Mouse (Mus musculus) adrenal gland, adult (tissue): Measurements from ENCODE around the gene Dmrtc2.
A peak's percentile ranks its signal among the peaks of the same experiment; 100 is the strongest.
"Not testable (repeated sequence)": the region's sequence is repeated elsewhere in the genome, so short reads cannot be mapped to it uniquely, and the experiment has no call there.

Source experiments
- DNase-seq, 2 experiments: peaks; one replicate each; pipeline ENCODE4 v3.0.0; 2022 to 2023; ENCODE audit warnings: low spot score in 1 of 2; ENCODE audit not compliant: inconsistent age in 2 of 2

Gene Dmrtc2

DNA sequence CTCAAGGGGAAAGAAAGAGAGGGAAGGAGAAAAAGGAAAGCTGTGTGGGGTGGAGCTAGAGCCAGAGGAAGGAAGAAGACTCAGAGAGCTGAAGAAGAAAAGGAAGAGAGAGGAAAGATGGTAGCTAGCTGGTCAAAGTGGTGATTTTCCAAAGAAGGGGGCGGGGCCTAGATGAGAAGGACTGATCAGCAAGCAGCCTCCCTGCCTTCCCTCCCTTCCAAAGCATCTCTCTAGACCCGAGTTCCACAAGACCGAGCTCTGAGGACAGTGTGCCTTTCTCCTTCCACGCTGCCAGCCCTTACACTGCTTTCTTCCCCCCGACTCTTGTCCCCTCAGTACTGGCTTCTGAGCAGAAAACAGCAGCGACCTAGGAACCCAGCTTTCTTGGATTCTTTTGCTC, 5.7 kb upstream of the Dmrtc2 start:
- DNase-seq, result no peak

- no peak for DNase-seq
Observed at GRCm38 (mm10) chr7:24869080-24869479, 777 bp upstream of the Dmrtc2 start.

DNA sequence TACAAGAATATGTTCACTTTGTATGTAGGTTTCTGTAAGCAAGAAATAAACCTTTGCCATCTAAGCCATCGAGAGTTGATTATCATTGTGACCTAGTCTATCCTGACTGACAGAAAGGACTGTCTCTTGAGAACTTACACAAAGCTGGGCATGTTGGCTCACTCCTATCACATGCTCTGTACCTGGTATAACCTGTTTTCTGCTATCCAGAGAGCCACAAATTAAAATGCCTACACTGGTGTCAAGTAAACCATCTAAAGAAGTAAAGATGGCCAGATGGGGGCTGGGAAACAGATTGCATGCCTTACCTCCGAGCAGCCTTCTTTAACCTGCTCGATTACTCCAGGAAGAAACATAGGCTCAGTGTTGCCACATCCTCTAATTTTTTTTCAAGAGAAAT, 7.7 kb downstream of the Dmrtc2 start:
- DNase-seq, result no peak

DNA sequence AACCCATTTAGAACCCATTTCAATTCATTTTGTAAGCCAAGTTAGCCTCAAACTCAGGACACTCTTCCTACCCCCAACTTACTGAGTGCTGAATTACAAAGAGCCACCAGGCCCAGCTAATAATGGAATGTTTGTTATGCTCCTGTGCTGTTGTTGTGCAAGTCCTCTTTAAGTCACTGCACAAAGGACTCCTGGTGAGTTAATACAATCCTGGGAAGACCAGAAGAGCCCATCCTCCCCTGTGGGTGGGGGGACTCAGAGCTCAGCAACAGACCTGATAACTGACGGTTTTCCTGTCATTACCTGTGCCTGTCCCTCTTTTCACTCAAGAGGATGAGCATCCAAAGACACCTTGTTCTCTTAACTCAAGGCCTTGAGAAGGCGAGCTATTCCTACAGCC, 9.8 kb downstream of the Dmrtc2 start:
- DNase-seq, result no peak

DNA sequence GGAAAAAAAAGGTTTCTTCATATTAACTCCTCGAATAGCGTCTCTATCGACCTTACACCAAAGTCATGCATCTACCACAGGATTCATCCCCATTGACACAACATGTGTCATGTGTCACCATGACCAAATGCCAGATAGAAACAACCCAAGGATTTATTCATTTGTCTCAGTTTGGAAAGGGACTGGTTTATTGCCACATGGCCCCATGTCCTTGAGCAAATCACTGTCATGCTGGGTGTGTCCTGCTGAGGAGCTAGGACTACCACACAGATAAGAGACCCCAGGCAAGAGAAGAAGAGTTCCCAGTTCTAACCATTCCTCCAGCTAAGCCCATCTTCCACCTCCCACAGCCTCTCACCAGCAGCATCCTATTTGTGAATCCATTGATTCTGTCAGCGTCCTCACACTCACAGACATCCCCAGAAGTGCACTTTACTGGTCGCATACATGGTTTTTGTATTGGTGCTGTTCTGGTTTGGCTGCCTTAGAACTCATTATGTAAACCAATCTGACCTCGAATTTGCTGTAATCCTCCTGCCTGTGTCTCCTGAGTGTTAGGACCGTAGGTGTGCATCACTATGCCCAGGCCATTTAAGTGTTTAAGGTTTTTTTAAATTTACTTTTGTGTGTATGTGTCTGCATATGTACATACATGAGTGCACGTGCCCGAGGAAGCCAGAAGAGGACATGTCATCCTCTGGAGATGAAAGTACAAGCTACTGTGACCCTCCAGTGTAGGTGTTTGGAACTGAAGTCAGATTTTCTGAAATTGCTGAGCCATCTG, 12.8 kb downstream of the Dmrtc2 start:
- peak; percentile 56 to 86 for DNase-seq

GRCm38 (mm10) chr7:24883896-24884692, 14.2 kb downstream of the Dmrtc2 start, which contains the start of gene Rps19:
Gene Rps19, plus strand, starts transcription at chr7:24884371.
- DNase-seq, result peak; percentile 99 to 100

- DNase-seq, result no peak
Observed at GRCm38 (mm10) chr7:24884693-24885291, 14.9 kb downstream of the Dmrtc2 start.

DNA sequence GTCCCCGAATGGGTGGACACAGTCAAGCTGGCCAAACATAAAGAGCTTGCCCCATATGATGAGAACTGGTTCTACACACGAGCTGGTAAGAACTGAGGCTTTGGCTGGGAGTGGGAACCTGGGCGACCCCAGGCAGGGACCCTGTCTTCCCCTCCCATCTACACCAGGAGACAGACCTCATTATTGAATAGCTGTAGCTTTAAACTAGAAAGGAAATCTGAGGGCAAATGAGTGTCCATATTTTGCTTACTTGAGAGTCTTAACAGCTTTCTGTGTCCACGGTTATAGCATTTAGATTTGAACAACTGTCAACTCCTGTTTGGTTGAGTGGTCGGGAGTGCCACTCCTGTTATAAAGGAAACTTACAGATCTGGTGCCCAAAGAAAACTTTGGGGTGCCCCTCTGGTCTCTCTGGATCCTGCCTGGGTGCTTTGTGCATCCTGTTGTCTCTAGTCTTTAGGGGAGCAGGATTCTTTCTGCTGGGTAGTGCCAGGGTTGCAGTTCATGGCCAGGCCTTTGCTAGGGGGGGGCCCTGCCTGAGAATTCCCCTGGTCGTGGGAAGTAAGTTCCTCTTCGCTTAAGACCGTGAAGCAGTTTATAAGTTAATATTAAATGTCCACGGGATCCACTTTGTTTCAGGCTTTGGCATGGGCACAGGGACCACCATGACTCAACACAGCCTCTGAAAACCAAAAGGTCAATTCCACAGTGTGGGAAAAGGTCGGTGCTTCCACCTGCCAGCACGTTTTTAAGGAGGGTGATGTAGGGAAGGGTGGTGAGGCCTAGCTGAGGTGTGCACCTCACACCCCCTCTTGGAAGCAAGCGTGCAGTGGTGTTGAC, 15.8 kb downstream of the Dmrtc2 start:
- peak in 1 of 2 experiments; percentile 55 for DNase-seq

DNA sequence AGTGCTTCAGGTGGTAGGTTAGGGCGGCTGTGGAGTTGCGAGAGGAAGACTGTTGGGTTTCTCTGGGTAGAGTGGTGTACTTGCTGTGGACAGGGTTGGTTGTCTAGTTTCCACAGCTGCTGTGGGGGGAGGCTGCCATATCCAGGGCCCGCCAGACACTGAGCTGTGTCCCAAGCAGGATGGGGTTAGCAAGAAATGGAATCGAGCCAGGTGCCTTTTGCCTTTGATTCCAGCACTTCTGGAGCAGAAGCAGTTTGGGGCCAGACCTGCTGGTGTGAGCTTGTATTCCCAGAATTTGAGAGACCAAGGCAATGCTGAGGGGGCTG, 16.4 kb downstream of the Dmrtc2 start:
- DNase-seq, result peak in 1 of 2 experiments; percentile 70

DNA sequence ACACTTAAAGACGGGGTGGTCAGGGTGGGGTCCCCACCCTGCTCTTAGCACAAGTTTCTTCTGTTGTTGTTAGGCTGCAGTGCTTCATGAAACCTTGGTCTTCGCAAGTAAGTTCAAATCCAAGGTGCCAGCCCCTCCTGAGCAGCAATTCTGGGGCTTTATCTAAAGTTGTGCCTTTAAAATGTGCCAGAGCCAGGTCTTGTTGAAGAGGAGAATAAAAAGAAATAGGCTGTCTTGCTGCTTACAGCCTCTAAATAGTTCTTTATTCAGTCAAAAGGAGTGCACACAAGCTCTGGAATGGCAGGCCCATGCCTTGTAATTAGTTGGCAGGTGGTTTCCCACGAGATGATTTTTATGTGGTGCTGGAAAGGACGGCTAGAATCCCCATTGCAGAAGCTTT, 17.2 kb downstream of the Dmrtc2 start:
- no peak for DNase-seq

DNA sequence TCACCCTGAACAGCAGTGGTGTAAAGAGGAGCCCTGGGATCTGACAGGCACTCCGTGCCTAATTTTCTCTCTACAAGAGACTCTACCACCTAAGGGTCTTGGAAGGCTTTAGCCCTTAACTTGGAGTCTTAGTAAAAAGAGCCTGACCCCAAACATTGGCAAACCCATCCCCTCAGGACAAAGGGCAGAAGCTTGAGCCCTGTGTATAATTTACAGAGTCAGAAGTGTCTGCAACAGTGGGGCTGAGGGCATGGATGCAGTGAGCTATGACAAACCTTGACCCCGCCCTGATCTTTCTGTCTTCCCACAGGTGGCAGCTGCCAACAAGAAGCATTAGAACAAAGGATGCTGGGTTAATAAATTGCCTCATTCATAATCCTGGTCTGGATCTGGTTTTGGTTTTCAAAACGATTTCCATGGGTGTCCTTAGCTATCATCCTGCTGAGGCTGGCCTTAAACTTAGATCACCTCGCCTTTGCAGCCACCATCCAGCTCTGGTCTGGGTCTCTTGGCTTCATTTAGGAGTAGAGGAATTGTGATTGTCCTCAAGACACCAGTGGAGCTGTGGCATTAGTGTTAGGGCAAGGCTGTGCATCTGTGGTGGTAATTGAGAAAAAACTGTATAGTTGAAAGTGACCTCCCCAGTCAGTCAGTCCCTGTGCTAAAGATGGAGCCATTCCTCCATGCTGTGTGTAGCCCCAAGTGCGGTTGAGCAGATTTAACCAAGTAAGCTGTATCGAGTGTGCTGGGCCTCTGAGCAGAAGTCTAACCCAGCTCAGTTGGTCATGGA, 19.8 kb downstream of the Dmrtc2 start:
- DNase-seq, result no peak

GRCm38 (mm10) chr7:24890281-24891216, 20.7 kb downstream of the Dmrtc2 start:
- DNase-seq, result peak; percentile 76 to 91

DNA sequence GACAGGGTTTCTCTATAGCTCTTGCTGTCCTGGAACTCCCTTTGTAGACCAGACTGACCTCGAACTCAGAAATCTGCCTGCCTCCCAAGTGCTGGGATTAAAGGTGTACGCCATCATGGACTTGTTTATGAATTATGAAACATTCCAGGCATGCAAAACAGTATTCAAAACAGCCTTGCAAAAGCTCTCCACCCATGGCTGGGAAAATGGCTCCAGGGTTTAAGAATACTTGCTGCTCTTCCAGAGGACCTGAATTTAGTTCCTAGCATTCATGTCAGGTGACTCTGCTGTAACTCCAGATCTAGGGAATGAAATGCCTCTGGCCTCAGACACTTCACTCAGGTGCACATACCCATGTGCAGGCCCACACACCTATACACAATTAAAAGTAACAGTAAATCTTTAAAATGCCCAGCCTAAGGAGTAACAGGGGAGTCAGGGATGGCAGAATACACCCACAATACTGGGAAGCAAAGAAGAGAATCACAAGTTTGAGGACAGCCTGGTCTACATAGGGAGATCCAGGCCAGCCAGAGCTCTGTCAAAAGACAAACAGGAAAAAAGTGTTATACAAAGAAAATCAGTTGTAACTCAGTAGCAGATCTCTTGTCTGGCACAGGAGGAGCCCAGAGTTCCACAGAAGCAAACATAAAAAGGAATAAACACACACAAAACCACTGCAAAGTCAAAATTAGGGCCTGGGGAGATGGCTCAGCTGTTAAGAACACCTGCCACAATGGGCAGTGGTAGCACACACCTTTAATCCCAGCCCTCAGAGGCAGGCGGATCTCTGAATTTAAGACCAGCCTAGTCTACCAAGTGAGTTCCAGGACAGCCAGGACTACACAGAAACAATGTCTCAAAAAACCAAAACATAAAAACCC, 21.6 kb downstream of the Dmrtc2 start:
- DNase-seq, result no peak

DNA sequence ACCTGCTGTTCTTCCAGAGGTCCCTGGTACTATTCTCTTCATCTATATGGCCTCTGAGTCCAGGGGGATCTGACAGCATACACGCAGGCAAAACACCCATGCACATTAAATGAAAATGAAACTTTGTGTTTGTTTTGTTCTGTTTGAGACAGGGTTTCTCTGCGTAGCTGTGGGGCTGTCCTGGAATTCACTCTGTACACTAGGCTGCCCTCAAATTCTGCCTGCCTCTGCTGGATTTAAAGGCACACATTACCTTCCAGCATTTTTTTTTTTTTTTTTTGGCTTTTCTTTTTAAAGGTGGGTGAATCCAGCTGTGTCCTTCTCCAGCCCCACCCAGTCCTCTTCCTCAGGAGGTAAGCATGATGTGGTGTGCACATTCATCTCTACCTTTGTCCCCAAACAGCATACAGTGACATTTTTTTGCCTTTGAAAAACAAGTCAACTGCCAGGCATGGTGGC, 22.3 kb downstream of the Dmrtc2 start:
- no peak for DNase-seq

DNA sequence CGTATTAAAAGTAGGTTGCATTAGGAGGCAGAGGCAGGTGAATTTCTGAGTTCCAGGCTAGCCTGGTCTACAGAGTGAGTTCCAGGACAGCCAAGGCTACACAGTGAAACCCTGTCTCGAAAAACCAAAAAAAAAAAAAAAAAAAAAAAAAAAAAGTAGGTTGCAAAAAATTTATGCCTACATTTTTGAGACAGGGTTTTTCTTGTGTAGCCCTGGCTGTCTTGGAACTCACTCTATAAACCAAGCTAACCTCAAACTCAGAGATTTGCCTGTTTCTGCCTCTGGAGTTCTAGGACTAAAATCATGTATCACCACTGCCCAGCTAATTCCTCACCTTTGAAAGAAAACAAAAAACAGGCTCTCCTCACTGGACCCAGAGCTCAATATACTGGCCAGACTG, 25.9 kb downstream of the Dmrtc2 start:
- not testable (repeated sequence) for DNase-seq

GRCm38 (mm10) chr7:24896269-24896668, 26.4 kb downstream of the Dmrtc2 start:
- DNase-seq, result no peak

DNA sequence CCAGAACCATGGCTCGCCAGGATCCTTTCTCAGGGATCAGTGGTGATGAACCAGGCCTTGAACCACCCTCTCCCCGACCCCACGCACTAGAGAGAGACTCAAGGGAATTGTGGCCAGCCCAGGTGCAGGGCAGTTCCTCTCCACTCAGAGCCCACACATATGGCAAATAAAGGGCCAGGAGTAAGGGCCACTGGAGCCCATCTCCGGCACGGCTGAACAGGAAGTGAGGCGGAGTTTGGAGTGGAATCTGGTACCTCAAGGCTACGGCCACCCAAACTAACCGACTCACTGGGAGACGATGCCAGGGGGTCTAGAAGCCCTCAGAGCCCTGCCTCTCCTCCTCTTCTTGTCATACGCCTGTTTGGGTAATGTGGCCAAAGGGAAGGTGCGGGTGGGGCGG, 27.4 kb downstream of the Dmrtc2 start, which contains the start of gene Cd79a:
Gene Cd79a (plus strand): TSS at position 158 of the 400 bp plus-strand sequence.
- no peak for DNase-seq

DNA sequence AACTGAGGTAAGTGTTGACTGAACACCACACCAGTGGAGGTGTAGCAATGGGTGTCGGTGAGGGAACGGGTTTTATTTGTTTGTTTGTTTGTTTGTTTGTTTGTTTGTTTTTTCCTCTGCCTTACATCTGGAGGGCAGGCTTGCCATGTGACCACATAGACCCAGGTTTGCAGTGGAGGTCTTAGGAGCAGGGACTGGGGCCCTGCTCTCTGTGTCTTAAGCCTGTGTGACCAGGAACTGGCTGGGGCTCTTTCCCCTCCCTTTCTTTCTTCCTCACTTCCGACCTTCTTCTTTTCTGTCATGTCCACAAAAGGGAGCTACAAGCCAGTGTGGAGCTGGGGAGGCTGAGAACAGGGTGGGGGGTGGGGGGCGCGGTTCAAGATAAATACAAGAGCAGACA, 28.1 kb downstream of the Dmrtc2 start:
- no peak for DNase-seq
